In the genomic region with DNA sequence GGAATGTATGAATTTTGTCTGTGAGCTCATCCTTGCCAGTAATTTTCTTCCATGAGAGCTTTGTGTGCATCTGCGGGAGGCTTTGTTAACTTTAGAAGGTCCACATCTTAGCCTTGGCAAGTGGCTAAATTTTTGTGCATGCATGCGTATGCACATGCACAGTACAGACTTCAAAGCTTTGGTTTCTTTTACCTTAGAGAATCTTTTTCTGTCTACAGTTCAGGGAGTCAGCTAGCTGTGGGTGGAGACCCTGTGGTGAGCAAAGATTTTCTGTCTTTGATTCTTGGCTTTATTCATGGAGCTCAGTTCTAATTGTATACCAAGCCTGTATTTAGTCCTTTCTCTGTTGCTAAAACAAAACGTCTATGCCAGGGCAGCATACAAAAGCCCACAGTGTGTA, we compare ENCODE assay signal across 22 mouse cellular contexts.
"Had no signal": no experiment of that assay in that cellular context is flagged by ENCODE, and none has a peak within 500 bp of the region (broad histone marks: within the 10 kb centered on the region; RNA-seq: fewer than 3 reads in every experiment).

No protein-coding gene starts in this region.

- ATAC-seq: liver, postnatal 0 days; lung, postnatal 0 days; midbrain, embryonic 15.5 days had no signal

- H3K4me3 ChIP-seq: kidney, embryonic 15.5 days; limb, embryonic 12.5 days; limb, embryonic 15.5 days; midbrain, embryonic 12.5 days; midbrain, embryonic 15.5 days; neural tube, embryonic 12.5 days; neural tube, embryonic 15.5 days had no signal

- H3K36me3 ChIP-seq: kidney, embryonic 15.5 days; limb, embryonic 12.5 days; limb, embryonic 15.5 days; midbrain, embryonic 15.5 days had no signal

- H3K4me2 ChIP-seq: kidney, embryonic 15.5 days; limb, embryonic 12.5 days; limb, embryonic 15.5 days; liver, embryonic 11.5 days; lung, embryonic 14.5 days; midbrain, embryonic 12.5 days; midbrain, embryonic 15.5 days; neural tube, embryonic 12.5 days; neural tube, embryonic 15.5 days had no signal

- H3K4me1 ChIP-seq: limb, embryonic 12.5 days; limb, embryonic 15.5 days had no signal

- H3K9me3 ChIP-seq: kidney, embryonic 15.5 days; limb, embryonic 12.5 days; limb, embryonic 15.5 days; midbrain, embryonic 12.5 days; midbrain, embryonic 15.5 days; neural tube, embryonic 12.5 days; neural tube, embryonic 15.5 days had no signal

- H3K9ac ChIP-seq: kidney, embryonic 15.5 days; limb, embryonic 12.5 days; limb, embryonic 15.5 days; liver, embryonic 14.5 days; liver, postnatal 0 days; lung, embryonic 14.5 days; midbrain, embryonic 12.5 days; midbrain, embryonic 15.5 days; neural tube, embryonic 12.5 days; neural tube, embryonic 15.5 days had no signal

- H3K27me3 ChIP-seq: kidney, embryonic 15.5 days; limb, embryonic 12.5 days; limb, embryonic 15.5 days; midbrain, embryonic 12.5 days; midbrain, embryonic 15.5 days; neural tube, embryonic 12.5 days; neural tube, embryonic 15.5 days had no signal

- H3K27ac ChIP-seq: kidney, embryonic 15.5 days; limb, embryonic 12.5 days; limb, embryonic 15.5 days; liver, embryonic 14.5 days; macrophage; midbrain, embryonic 12.5 days; midbrain, embryonic 15.5 days; neural tube, embryonic 12.5 days; neural tube, embryonic 15.5 days; stomach, postnatal 0 days had no signal

- DNase-seq: kidney, postnatal 10 days; kidney, postnatal 36 days; layer of hippocampus, adult 9-11 months; left cerebral cortex, postnatal 4 days; liver, postnatal 0 days; lung, embryonic 14.5 days; right cerebral cortex, adult 18-20 months; right cerebral cortex, postnatal 14 days; right cerebral cortex, postnatal 4 days; thymus, postnatal 25 days had no signal
